Mouse (Mus musculus): ENCODE data around the gene Mog. TPM values are rescaled to one million over a fixed set of nuclear protein-coding genes. Genes with fewer than 3 reads are reported as not detected.

Mog gene
- polyA plus RNA-seq, 1 experiment from 2014 or later, result not detected

- no peak overlapping the region; the same call in 1 of the 2 replicates for H3K4me2 ChIP-seq (ENCODE audit: low read length)
Observed at GRCm38 (mm10) chr17:37044651-37045244, 21.6 kb upstream of the Mog start.

GRCm38 (mm10) chr17:37039127-37039894 is 16.1 kb upstream of the Mog start:
- 58% methylated on average over 2 of the region's 2 CpGs for WGBS
- H3K27me3 ChIP-seq (ENCODE audit: control insufficient read depth, insufficient read depth, low read length), result no peaks in the 10 kb centered on the region
- no peak for ATAC-seq (ENCODE audit: insufficient number of reproducible peaks, insufficient read depth, low FRiP score, low read depth)
- H3K9me3 ChIP-seq (ENCODE audit: control insufficient read depth, low read length), result no peaks in the 10 kb centered on the region
- no peak overlapping the region for H3K4me2 ChIP-seq (ENCODE audit: low read length)
- no peak overlapping the region for H3K4me3 ChIP-seq (ENCODE audit: control insufficient read depth in 1 of 2, insufficient read depth in 1 of 2, low read depth in 1 of 2, low read length in 2 of 2)
- H3K9ac ChIP-seq (ENCODE audit: low read length), result no peak overlapping the region
- H3K4me1 ChIP-seq (ENCODE audit: control insufficient read depth in 2 of 2, insufficient read depth in 2 of 2, low read length in 2 of 2), result no peaks in the 10 kb centered on the region
- no peaks in the 10 kb centered on the region for H3K36me3 ChIP-seq (ENCODE audit: control insufficient read depth, insufficient read depth, low read length)
- H3K27ac ChIP-seq (replicated peaks in 1 of 2; ENCODE audit: control insufficient read depth in 1 of 2, insufficient read depth in 1 of 2, low read depth in 2 of 2, low read length in 2 of 2), result no peak overlapping the region

More at GRCm38 (mm10) chr17:37044651-37045244, 21.6 kb upstream of the Mog start:
- Histone ChIP-seq H3K9me3 (ENCODE audit: control insufficient read depth, low read length) (no peaks in the 10 kb centered on the region), H3K9ac (ENCODE audit: low read length) (no peak overlapping the region), H3K27ac (replicated peaks in 1 of 2; ENCODE audit: control insufficient read depth in 1 of 2, insufficient read depth in 1 of 2, low read depth in 2 of 2, low read length in 2 of 2) (no peak overlapping the region), H3K4me3 (ENCODE audit: control insufficient read depth in 1 of 2, insufficient read depth in 1 of 2, low read depth in 1 of 2, low read length in 2 of 2) (no peak overlapping the region), H3K36me3 (ENCODE audit: control insufficient read depth, insufficient read depth, low read length) (no peaks in the 10 kb centered on the region), H3K27me3 (ENCODE audit: control insufficient read depth, insufficient read depth, low read length) (0 out of 2 replicates have a peak, but pooled peaks cover 4% of the 10 kb centered on the region), H3K4me1 (ENCODE audit: control insufficient read depth in 2 of 2, insufficient read depth in 2 of 2, low read length in 2 of 2) (peaks cover 13 to 20% of the 10 kb centered on the region in 2 experiments)
- WGBS, result 74% methylated on average over 7 of the region's 7 CpGs
- ATAC-seq (ENCODE audit: insufficient number of reproducible peaks, insufficient read depth, low FRiP score, low read depth), result no peak

DNA sequence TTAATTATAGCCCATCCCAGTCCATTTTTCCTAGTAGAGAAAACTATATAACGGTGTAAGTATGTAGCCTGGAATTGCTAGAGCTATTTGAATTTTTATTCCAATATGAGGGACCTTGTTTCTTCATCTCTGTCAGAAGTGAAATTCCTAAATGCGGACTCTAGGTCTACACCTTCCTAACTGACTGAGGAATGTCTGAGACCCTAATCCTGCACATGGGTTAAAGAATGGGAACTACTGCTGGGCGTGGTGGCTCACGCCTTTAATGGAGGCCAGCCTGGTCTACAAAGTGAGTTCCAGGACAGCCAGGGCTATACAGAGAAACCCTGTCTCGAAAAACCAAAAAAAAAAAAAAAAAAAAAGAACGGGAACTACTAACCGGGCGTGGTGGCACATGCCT is 6.0 kb upstream of the Mog start:
- ATAC-seq (ENCODE audit: insufficient number of reproducible peaks, insufficient read depth, low FRiP score, low read depth), result no peak

DNA sequence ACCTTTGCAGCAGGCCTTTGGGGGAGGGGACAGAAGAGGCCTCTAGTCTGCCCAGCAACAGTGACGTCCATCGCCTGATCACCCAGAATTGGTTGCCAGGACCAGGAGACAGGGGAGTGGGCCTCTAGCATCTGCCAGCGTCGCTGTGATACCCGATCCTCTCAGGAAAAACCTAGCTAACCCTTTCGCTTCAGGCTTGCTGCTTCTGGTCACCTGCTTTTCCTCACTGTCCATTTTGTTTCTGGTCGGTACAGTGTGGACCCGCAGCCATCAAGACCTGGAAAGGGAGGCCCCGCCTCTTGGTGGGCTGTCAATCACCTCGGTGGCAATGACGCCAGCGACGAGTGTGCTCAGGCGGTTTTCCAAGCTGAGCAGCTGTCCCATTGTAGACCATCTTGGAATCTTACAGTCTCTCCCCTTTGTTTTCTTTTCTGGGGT is 5.5 kb upstream of the Mog start:
- Histone ChIP-seq H3K4me3 (ENCODE audit: control insufficient read depth in 1 of 2, insufficient read depth in 1 of 2, low read depth in 1 of 2, low read length in 2 of 2) (peak overlapping the region; percentile 47 to 61), H3K9me3 (ENCODE audit: control insufficient read depth, low read length) (no peaks in the 10 kb centered on the region), H3K4me1 (ENCODE audit: control insufficient read depth in 2 of 2, insufficient read depth in 2 of 2, low read length in 2 of 2) (no peaks in the 10 kb centered on the region), H3K4me2 (ENCODE audit: low read length) (peak overlapping the region; percentile 66), H3K27ac (replicated peaks in 1 of 2; ENCODE audit: control insufficient read depth in 1 of 2, insufficient read depth in 1 of 2, low read depth in 2 of 2, low read length in 2 of 2) (peak overlapping the region; percentile 85 to 88), H3K36me3 (ENCODE audit: control insufficient read depth, insufficient read depth, low read length) (no peaks in the 10 kb centered on the region), H3K27me3 (ENCODE audit: control insufficient read depth, insufficient read depth, low read length) (no peaks in the 10 kb centered on the region), H3K9ac (ENCODE audit: low read length) (peak overlapping the region; percentile 52)
- ATAC-seq (ENCODE audit: insufficient number of reproducible peaks, insufficient read depth, low FRiP score, low read depth), result peak; percentile 98
- WGBS, result 0% methylated on average over 14 of the region's 14 CpGs

More for the DNA sequence above, 6.0 kb upstream of the Mog start:
- no peaks in the 10 kb centered on the region for H3K27me3 ChIP-seq (ENCODE audit: control insufficient read depth, insufficient read depth, low read length)
- WGBS, result 67% methylated on average over 7 of the region's 8 CpGs
- peak overlapping the region in 1 of 2 experiments; percentile 47; a peak in 2 of 4 replicates for H3K4me3 ChIP-seq (ENCODE audit: control insufficient read depth in 1 of 2, insufficient read depth in 1 of 2, low read depth in 1 of 2, low read length in 2 of 2)
- H3K27ac ChIP-seq (replicated peaks in 1 of 2; ENCODE audit: control insufficient read depth in 1 of 2, insufficient read depth in 1 of 2, low read depth in 2 of 2, low read length in 2 of 2), result peak overlapping the region; percentile 85 to 88; a peak in 2 of 4 replicates
- H3K36me3 ChIP-seq (ENCODE audit: control insufficient read depth, insufficient read depth, low read length), result no peaks in the 10 kb centered on the region
- H3K4me2 ChIP-seq (ENCODE audit: low read length), result peak overlapping the region; percentile 66
- H3K9ac ChIP-seq (ENCODE audit: low read length), result peak overlapping the region; percentile 52; the same call in 1 of the 2 replicates
- H3K4me1 ChIP-seq (ENCODE audit: control insufficient read depth in 2 of 2, insufficient read depth in 2 of 2, low read length in 2 of 2), result no peaks in the 10 kb centered on the region
- no peaks in the 10 kb centered on the region for H3K9me3 ChIP-seq (ENCODE audit: control insufficient read depth, low read length)

GRCm38 (mm10) chr17:37028212-37028611 is 5.0 kb upstream of the Mog start:
- ATAC-seq (ENCODE audit: insufficient number of reproducible peaks, insufficient read depth, low FRiP score, low read depth), result peak; percentile 31; the same call in 1 of the 2 replicates
- H3K27ac ChIP-seq (replicated peaks in 1 of 2; ENCODE audit: control insufficient read depth in 1 of 2, insufficient read depth in 1 of 2, low read depth in 2 of 2, low read length in 2 of 2), result peak overlapping the region; percentile 85 to 88
- peak overlapping the region; percentile 66 for H3K4me2 ChIP-seq (ENCODE audit: low read length)
- H3K9me3 ChIP-seq (ENCODE audit: control insufficient read depth, low read length), result no peaks in the 10 kb centered on the region
- WGBS, result 5% methylated on average over 10 of the region's 10 CpGs
- H3K36me3 ChIP-seq (ENCODE audit: control insufficient read depth, insufficient read depth, low read length), result no peaks in the 10 kb centered on the region
- peak overlapping the region; percentile 47 to 61 for H3K4me3 ChIP-seq (ENCODE audit: control insufficient read depth in 1 of 2, insufficient read depth in 1 of 2, low read depth in 1 of 2, low read length in 2 of 2)
- peak overlapping the region; percentile 52 for H3K9ac ChIP-seq (ENCODE audit: low read length)
- H3K27me3 ChIP-seq (ENCODE audit: control insufficient read depth, insufficient read depth, low read length), result no peaks in the 10 kb centered on the region
- no peaks in the 10 kb centered on the region for H3K4me1 ChIP-seq (ENCODE audit: control insufficient read depth in 2 of 2, insufficient read depth in 2 of 2, low read length in 2 of 2)

DNA sequence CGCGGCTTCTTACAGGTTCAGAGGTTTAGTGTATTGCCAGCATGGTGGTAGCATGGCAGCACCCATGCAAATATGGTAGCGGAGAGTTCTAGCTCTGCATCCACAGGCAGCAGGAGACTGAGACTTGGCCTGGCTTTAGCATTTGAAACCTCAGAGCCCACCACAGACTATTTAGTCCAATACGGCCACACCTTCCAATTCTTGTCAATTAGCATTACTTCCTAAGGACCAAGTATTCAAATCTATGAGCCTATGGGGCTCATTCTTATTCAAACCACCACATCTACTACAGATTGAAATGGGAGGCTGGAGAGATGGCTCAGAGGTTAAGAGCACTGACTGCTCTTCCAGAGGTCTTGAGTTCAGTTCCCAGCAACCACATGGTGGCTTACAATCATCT is 4.3 kb upstream of the Mog start:
- no peak overlapping the region for H3K27ac ChIP-seq (replicated peaks in 1 of 2; ENCODE audit: control insufficient read depth in 1 of 2, insufficient read depth in 1 of 2, low read depth in 2 of 2, low read length in 2 of 2)
- 94% methylated on average over 4 of the region's 4 CpGs for whole genome bisulfite sequencing
- H3K36me3 ChIP-seq (ENCODE audit: control insufficient read depth, insufficient read depth, low read length), result no peaks in the 10 kb centered on the region
- H3K27me3 ChIP-seq (ENCODE audit: control insufficient read depth, insufficient read depth, low read length), result no peaks in the 10 kb centered on the region
- ATAC-seq (ENCODE audit: insufficient number of reproducible peaks, insufficient read depth, low FRiP score, low read depth), result no peak
- H3K4me3 ChIP-seq (ENCODE audit: control insufficient read depth in 1 of 2, insufficient read depth in 1 of 2, low read depth in 1 of 2, low read length in 2 of 2), result no peak overlapping the region
- H3K9me3 ChIP-seq (ENCODE audit: control insufficient read depth, low read length), result no peaks in the 10 kb centered on the region
- no peak overlapping the region for H3K9ac ChIP-seq (ENCODE audit: low read length)
- no peak overlapping the region for H3K4me2 ChIP-seq (ENCODE audit: low read length)
- H3K4me1 ChIP-seq (ENCODE audit: control insufficient read depth in 2 of 2, insufficient read depth in 2 of 2, low read length in 2 of 2), result no peaks in the 10 kb centered on the region

DNA sequence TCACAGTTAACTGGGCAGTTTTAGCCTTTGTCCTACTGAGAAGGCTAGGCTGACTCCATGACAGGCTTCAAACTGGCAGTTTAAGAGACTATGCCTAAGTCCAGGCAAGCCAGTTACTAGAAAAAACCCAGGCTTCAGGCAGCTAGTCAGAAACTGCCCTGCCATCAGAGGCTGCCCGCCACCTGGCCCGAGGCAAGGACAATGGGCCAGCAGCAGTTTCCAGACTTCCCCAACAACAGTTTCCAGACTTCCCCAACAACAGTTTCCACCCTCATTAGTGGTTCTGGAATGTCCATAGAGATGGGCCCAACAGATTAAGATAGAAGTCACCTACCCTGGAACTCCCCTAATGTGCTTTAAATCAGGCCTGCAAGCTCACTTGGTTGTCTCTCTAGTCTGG is 3.2 kb upstream of the Mog start:
- no peak overlapping the region for H3K9ac ChIP-seq (ENCODE audit: low read length)
- H3K27me3 ChIP-seq (ENCODE audit: control insufficient read depth, insufficient read depth, low read length), result no peaks in the 10 kb centered on the region
- H3K36me3 ChIP-seq (ENCODE audit: control insufficient read depth, insufficient read depth, low read length), result no peaks in the 10 kb centered on the region
- H3K9me3 ChIP-seq (ENCODE audit: control insufficient read depth, low read length), result no peaks in the 10 kb centered on the region
- H3K4me3 ChIP-seq (ENCODE audit: control insufficient read depth in 1 of 2, insufficient read depth in 1 of 2, low read depth in 1 of 2, low read length in 2 of 2), result no peak overlapping the region
- no peak for ATAC-seq (ENCODE audit: insufficient number of reproducible peaks, insufficient read depth, low FRiP score, low read depth)
- 80% methylated on average over 2 of the region's 2 CpGs for WGBS
- H3K4me2 ChIP-seq (ENCODE audit: low read length), result no peak overlapping the region
- H3K27ac ChIP-seq (replicated peaks in 1 of 2; ENCODE audit: control insufficient read depth in 1 of 2, insufficient read depth in 1 of 2, low read depth in 2 of 2, low read length in 2 of 2), result no peak overlapping the region
- no peaks in the 10 kb centered on the region for H3K4me1 ChIP-seq (ENCODE audit: control insufficient read depth in 2 of 2, insufficient read depth in 2 of 2, low read length in 2 of 2)

All from heart, embryonic 14.5 days (tissue).